Mouse (Mus musculus) lung, postnatal 4 days (tissue): ENCODE measurements around the gene Vil1.

Source experiments
- DNase-seq, 2 experiments: peaks; one replicate each; pipeline ENCODE4 v3.0.0; 2021

Gene Vil1

GRCm38 (mm10) chr1:74415143-74415542 lies 6.0 kb downstream of the Vil1 start:
- DNase-seq, result peak; percentile 45 to 47

- no peak for DNase-seq
Measured at GRCm38 (mm10) chr1:74418747-74419439, 9.7 kb downstream of the Vil1 start.

- DNase-seq, result peak; percentile 46 to 55
Measured at GRCm38 (mm10) chr1:74419440-74419794, 10.2 kb downstream of the Vil1 start.

GRCm38 (mm10) chr1:74423147-74423546 lies 14.0 kb downstream of the Vil1 start:
- no peak for DNase-seq

GRCm38 (mm10) chr1:74425845-74426244 lies 16.7 kb downstream of the Vil1 start:
- DNase-seq, result no peak

GRCm38 (mm10) chr1:74433220-74433619 lies 24.0 kb downstream of the Vil1 start:
- DNase-seq, result no peak

- DNase-seq, result no peak
Measured at GRCm38 (mm10) chr1:74434596-74434995, 25.4 kb downstream of the Vil1 start.

GRCm38 (mm10) chr1:74435563-74435962 lies 26.4 kb downstream of the Vil1 start:
- DNase-seq, result peak in 1 of 2 experiments; percentile 27

- DNase-seq, result peak; percentile 46 to 56
Measured at GRCm38 (mm10) chr1:74437702-74438427, 28.7 kb downstream of the Vil1 start.

GRCm38 (mm10) chr1:74439166-74439876 lies 30.1 kb downstream of the Vil1 start:
- no peak for DNase-seq

GRCm38 (mm10) chr1:74444538-74444937 lies 35.4 kb downstream of the Vil1 start:
- DNase-seq, result no peak

- DNase-seq, result peak; percentile 31 to 38
Measured at GRCm38 (mm10) chr1:74452611-74453045, 43.5 kb downstream of the Vil1 start.

- DNase-seq, result peak in 1 of 2 experiments; percentile 39
Measured at GRCm38 (mm10) chr1:74460273-74460672, 51.1 kb downstream of the Vil1 start.
